Mouse (Mus musculus): ENCODE results near the gene Ppfia4. TPM values are rescaled to one million over a fixed set of nuclear protein-coding genes. Genes with fewer than 3 reads are reported as not detected.

Ppfia4 gene
- polyA plus RNA-seq (2012; rRNA removed) = 1.2 TPM in 2 replicates
- polyA plus RNA-seq (2014; fragmentation: Nextera tagmentation; extraction: Ambion mirVana) = 1.1 and 1.8 TPM in 2 replicates

DNA sequence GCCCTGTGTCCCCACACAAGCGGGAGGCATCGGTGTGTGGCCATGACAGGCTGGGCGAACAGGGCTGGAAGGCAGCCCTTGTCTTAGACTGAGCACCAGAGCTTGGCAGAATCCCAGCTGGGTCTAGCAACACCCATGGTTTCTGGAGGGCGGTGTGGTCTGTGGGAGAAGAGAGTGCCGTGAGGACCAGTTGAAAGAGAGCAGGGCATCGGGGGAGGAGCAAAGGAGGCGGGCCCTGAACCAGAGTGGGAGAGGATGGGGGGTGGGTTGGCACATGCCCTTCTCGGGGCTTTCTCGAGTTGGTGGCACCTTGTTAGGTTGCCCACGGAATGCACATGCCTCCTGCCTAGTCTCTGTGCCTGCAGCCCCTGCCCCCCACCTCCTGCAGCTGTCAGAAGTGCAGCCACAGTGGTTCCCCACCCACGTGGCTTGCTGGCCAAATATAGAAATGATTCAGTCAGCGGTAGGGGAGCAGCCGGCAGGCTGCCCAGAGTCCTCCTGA lies at the start of gene Ppfia4:
TSS of gene Ppfia4 (minus strand) at position 159 of the 502 bp plus-strand sequence.
- Histone ChIP-seq H3K4me2 (ENCODE audit: low read depth) (no peak within 1 kb of the TSS), H3K4me1 (replicated peaks; ENCODE audit: control insufficient read depth in 2 of 2, insufficient read depth in 2 of 2, low read length in 1 of 2) (peaks cover 0 to 7% of the 10 kb centered on the region in 2 experiments; a peak in 1 of 4 replicates), H3K9me3 (ENCODE audit: control insufficient read depth, low read length) (no peaks in the 10 kb centered on the region), H3K36me3 (replicated peaks; ENCODE audit: control insufficient read depth, insufficient read depth, low read depth) (no peaks in the 10 kb centered on the region), H3K4me3 (ENCODE audit: insufficient read depth in 1 of 2, low read depth in 2 of 2, low read length in 2 of 2) (no peak within 1 kb of the TSS), H3K27ac (no peak within 1 kb of the TSS), H3K9ac (replicated peaks) (no peak within 1 kb of the TSS), H3K27me3 (ENCODE audit: control insufficient read depth, insufficient read depth, low read length) (no peaks in the 10 kb centered on the region)
- WGBS (ENCODE audit: insufficient replicate concordance) = 35% methylated on average over 13 of the region's 13 CpGs
- TF ChIP-seq CTCF (IDR thresholded peaks at IDR 0.05; ENCODE audit: low read depth) (no peak), EP300 (IDR thresholded peaks at IDR 0.05; ENCODE audit: low read depth) (no peak)
- DNase-seq (ENCODE audit: low read depth in 3 of 3, low spot score in 3 of 3) (no peak), ATAC-seq (ENCODE audit: insufficient read depth) (no peak)

- no peaks in the 10 kb centered on the region for H3K36me3 ChIP-seq (replicated peaks; ENCODE audit: control insufficient read depth, insufficient read depth, low read depth)
- TF ChIP-seq CTCF (IDR thresholded peaks at IDR 0.05; ENCODE audit: low read depth) = no peak
- no peak for TF ChIP-seq EP300 (IDR thresholded peaks at IDR 0.05; ENCODE audit: low read depth)
- no peak overlapping the region for H3K27ac ChIP-seq
- peak overlapping the region; percentile 16 to 35 for H3K4me3 ChIP-seq (ENCODE audit: insufficient read depth in 1 of 2, low read depth in 2 of 2, low read length in 2 of 2)
- 3% methylated on average over 19 of the region's 19 CpGs for WGBS (ENCODE audit: insufficient replicate concordance)
- H3K27me3 ChIP-seq (ENCODE audit: control insufficient read depth, insufficient read depth, low read length) = no peaks in the 10 kb centered on the region; the same call in 1 of the 2 replicates
- H3K9me3 ChIP-seq (ENCODE audit: control insufficient read depth, low read length) = no peaks in the 10 kb centered on the region
- H3K9ac ChIP-seq (replicated peaks) = peak overlapping the region; percentile 27; the same call in 1 of the 2 replicates
- H3K4me1 ChIP-seq (replicated peaks; ENCODE audit: control insufficient read depth in 2 of 2, insufficient read depth in 2 of 2, low read length in 1 of 2) = peaks cover 3 to 8% of the 10 kb centered on the region in 2 experiments; a peak in 3 of 4 replicates
- ATAC-seq (ENCODE audit: insufficient read depth) = no peak
- DNase-seq (ENCODE audit: low read depth in 3 of 3, low spot score in 3 of 3) = no peak
- peak overlapping the region; percentile 55 for H3K4me2 ChIP-seq (ENCODE audit: low read depth)
Observed at GRCm38 (mm10) chr1:134381795-134382625, 49.3 kb upstream of the Ppfia4 start.

DNA sequence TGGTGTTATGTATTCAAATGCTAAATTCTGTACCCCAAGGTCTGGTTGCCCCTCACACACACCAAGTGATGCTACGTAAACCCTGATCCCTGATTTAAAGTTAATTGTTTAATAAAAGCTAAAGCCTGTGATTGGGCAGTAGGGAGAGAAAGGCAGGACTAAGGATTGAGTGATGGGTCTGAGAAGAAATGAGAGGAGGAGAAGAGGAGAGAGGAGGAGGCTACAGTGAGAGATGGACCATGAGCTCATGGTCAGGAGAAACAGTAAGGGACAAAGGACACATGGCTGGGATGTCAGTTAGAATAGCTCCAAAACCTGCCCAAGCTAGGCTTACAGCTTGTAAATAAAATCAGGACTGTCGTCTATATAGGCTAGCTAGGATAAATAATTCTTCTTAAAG lies 48.3 kb upstream of the Ppfia4 start:
- TF ChIP-seq EP300 (IDR thresholded peaks at IDR 0.05; ENCODE audit: low read depth) (no peak), CTCF (IDR thresholded peaks at IDR 0.05; ENCODE audit: low read depth) (no peak)
- Histone ChIP-seq H3K4me2 (ENCODE audit: low read depth) (no peak overlapping the region), H3K4me3 (ENCODE audit: insufficient read depth in 1 of 2, low read depth in 2 of 2, low read length in 2 of 2) (no peak overlapping the region), H3K4me1 (replicated peaks; ENCODE audit: control insufficient read depth in 2 of 2, insufficient read depth in 2 of 2, low read length in 1 of 2) (peaks cover 3 to 8% of the 10 kb centered on the region in 2 experiments; a peak in 3 of 4 replicates), H3K9me3 (ENCODE audit: control insufficient read depth, low read length) (no peaks in the 10 kb centered on the region), H3K27ac (no peak overlapping the region), H3K27me3 (ENCODE audit: control insufficient read depth, insufficient read depth, low read length) (no peaks in the 10 kb centered on the region; the same call in 1 of the 2 replicates), H3K36me3 (replicated peaks; ENCODE audit: control insufficient read depth, insufficient read depth, low read depth) (no peaks in the 10 kb centered on the region), H3K9ac (replicated peaks) (no peak overlapping the region)
- no peak for DNase-seq (ENCODE audit: low read depth in 3 of 3, low spot score in 3 of 3)
- WGBS (ENCODE audit: insufficient replicate concordance) = 54% methylated on average over 2 of the region's 2 CpGs
- no peak for ATAC-seq (ENCODE audit: insufficient read depth)

- H3K27me3 ChIP-seq (ENCODE audit: control insufficient read depth, insufficient read depth, low read length) = no peaks in the 10 kb centered on the region; the same call in 1 of the 2 replicates
Observed at GRCm38 (mm10) chr1:134374124-134374523, 41.4 kb upstream of the Ppfia4 start.

DNA sequence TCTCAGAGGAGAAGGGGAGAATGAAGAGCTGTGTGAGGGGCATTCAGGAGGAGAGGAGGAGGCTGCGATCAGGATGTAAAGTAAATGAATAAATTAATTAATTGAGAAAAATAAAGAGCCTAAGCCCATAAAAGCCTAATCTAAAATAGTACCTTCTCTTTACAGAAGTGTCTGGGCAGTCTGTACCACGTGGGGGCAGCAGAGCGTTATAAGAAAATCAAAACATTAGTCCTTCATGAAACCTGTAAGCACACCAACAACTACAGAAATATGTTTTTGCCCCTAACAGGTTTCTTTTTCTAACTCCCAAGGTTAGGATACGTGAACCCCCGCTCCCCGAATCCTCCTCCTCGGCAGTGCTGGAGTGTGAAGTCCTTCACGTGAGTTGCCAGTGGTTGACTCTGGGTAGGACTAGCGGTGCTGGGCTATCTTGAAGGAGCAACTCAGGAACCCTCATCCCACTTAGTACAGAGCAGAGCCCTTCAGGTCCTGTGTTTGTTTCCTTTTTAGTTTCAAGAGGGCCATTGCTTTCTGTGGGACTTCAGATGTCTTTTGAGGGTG lies 36.1 kb upstream of the Ppfia4 start:
- ATAC-seq (ENCODE audit: insufficient read depth) = no peak
- DNase-seq (ENCODE audit: low read depth in 3 of 3, low spot score in 3 of 3) = peak; percentile 12 to 37 (median 27)
- Histone ChIP-seq H3K4me2 (ENCODE audit: low read depth) (no peak overlapping the region), H3K9me3 (ENCODE audit: control insufficient read depth, low read length) (no peaks in the 10 kb centered on the region; the same call in 1 of the 2 replicates), H3K27ac (no peak overlapping the region), H3K4me1 (replicated peaks; ENCODE audit: control insufficient read depth in 2 of 2, insufficient read depth in 2 of 2, low read length in 1 of 2) (no peaks in the 10 kb centered on the region), H3K36me3 (replicated peaks; ENCODE audit: control insufficient read depth, insufficient read depth, low read depth) (no peaks in the 10 kb centered on the region), H3K9ac (replicated peaks) (no peak overlapping the region), H3K4me3 (ENCODE audit: insufficient read depth in 1 of 2, low read depth in 2 of 2, low read length in 2 of 2) (no peak overlapping the region), H3K27me3 (ENCODE audit: control insufficient read depth, insufficient read depth, low read length) (no peaks in the 10 kb centered on the region)
- 45% methylated on average over 9 of the region's 9 CpGs for WGBS (ENCODE audit: insufficient replicate concordance)
- peak; percentile 65 for TF ChIP-seq CTCF (IDR thresholded peaks at IDR 0.05; ENCODE audit: low read depth)
- TF ChIP-seq EP300 (IDR thresholded peaks at IDR 0.05; ENCODE audit: low read depth) = no peak

More at GRCm38 (mm10) chr1:134374124-134374523, 41.4 kb upstream of the Ppfia4 start:
- ATAC-seq (ENCODE audit: insufficient read depth) = no peak
- Histone ChIP-seq H3K4me1 (replicated peaks; ENCODE audit: control insufficient read depth in 2 of 2, insufficient read depth in 2 of 2, low read length in 1 of 2) (no peaks in the 10 kb centered on the region), H3K9me3 (ENCODE audit: control insufficient read depth, low read length) (no peaks in the 10 kb centered on the region; the same call in 1 of the 2 replicates), H3K4me2 (ENCODE audit: low read depth) (no peak overlapping the region), H3K9ac (replicated peaks) (no peak overlapping the region), H3K4me3 (ENCODE audit: insufficient read depth in 1 of 2, low read depth in 2 of 2, low read length in 2 of 2) (no peak overlapping the region), H3K36me3 (replicated peaks; ENCODE audit: control insufficient read depth, insufficient read depth, low read depth) (no peaks in the 10 kb centered on the region), H3K27ac (no peak overlapping the region)
- no peak for TF ChIP-seq EP300 (IDR thresholded peaks at IDR 0.05; ENCODE audit: low read depth)
- TF ChIP-seq CTCF (IDR thresholded peaks at IDR 0.05; ENCODE audit: low read depth) = no peak
- DNase-seq (ENCODE audit: low read depth in 3 of 3, low spot score in 3 of 3) = no peak
- 60% methylated on average over 2 of the region's 2 CpGs for WGBS (ENCODE audit: insufficient replicate concordance)

Measured in liver, embryonic 14.5 days (tissue).